Mouse (Mus musculus): ENCODE data around the gene Larp4b. TPM values are rescaled to one million over a fixed set of nuclear protein-coding genes. Genes with fewer than 3 reads are reported as not detected.
"Not testable (repeated sequence)": the region's sequence is repeated elsewhere in the genome, so short reads cannot be mapped to it uniquely, and the experiment has no call there.

The Larp4b gene
- polyA plus RNA-seq (2015; fragmentation: Nextera tagmentation; extraction: Ambion mirVana): 24.1 and 24.4 TPM in 2 replicates

DNA sequence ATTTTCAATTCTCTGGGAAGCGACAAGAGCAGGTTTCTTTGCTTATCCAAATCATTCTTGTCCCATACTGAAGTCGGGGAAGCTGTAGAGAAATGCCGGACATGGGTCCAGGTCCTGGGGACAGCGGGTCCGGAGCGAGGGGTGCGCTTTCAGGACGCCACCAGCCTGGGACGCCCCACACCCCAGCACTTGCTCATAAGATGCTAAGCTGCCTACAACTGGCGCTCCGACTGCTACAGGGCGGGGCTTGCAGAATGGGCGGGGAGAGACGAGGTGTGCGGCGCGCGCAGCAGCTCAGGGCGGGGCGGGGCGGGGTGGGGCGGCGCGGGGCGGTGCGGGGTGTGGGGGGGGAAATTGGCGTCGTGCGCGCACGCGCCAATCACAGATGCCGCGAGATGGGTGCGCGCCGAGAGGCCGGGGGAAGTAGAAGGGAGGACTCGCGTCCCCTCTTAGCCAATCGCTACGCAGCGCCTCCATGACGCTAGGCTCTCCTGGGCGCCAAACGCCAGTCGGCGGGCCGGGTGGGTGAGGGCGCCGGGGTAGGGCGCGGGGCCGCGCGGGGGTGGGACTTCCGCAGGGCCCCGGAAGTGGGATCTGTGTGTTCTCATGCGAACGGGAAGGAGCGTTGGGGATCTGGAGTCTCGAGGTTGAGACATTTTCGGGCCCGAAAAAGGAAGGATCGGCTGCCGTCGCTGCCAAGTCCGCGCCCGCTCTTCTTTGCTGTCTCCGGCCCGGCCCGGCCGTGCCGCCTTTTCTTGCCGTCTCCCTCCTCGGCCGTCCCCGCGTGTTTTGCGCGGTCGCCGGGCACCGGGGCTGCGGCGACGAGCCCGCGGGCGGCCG, at the start of gene Larp4b:
TSS of gene Larp4b (plus strand) at position 566 of the 840 bp plus-strand sequence.
- H3K4me2 ChIP-seq (ENCODE audit: low read depth, low read length): peak within 1 kb of the TSS; percentile 83
- H3K36me3 ChIP-seq (ENCODE audit: control insufficient read depth, insufficient read depth): no peaks in the 10 kb centered on the region; the same call in 1 of the 2 replicates
- H3K4me3 ChIP-seq (ENCODE audit: low read depth, low read length): peak within 1 kb of the TSS; percentile 100
- H3K4me1 ChIP-seq (ENCODE audit: control insufficient read depth, low read depth, low read length): peaks cover 31% of the 10 kb centered on the region
- ATAC-seq (ENCODE audit: low read depth): peak; percentile 99
- no peaks in the 10 kb centered on the region for H3K9me3 ChIP-seq (replicated peaks; ENCODE audit: control insufficient read depth, low read length)
- under 1% methylated on average over 75 of the region's 92 CpGs for WGBS (ENCODE audit: insufficient replicate concordance)
- H3K27me3 ChIP-seq (ENCODE audit: control insufficient read depth, insufficient read depth, low read depth, low read length): no peaks in the 10 kb centered on the region
- peak within 1 kb of the TSS; percentile 97 for H3K27ac ChIP-seq (ENCODE audit: low read length)
- H3K9ac ChIP-seq (ENCODE audit: low read depth, low read length): peak within 1 kb of the TSS; percentile 99

DNA sequence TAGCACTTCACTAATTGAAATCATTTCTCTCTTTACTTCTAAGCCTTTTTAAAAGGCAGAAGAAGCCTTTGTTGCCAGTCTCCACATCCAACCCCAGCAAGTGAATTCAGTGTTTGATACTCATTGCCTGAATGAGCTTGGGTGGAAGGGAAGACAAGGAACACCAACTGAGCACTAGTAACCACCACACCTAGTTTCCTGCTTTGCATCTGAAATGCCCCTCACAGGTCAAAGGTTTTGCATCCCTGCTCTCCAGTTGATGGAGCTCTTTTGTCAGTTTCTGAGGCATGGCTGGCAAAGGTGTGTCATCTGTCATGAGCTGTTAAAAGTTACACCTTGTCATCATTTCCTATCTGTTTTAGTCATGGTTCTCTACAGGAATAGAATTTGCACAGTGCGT, 49.0 kb upstream of the Larp4b start:
- H3K27me3 ChIP-seq (ENCODE audit: control insufficient read depth, insufficient read depth, low read depth, low read length): no peaks in the 10 kb centered on the region
- 95% methylated on average over 1 of the region's 1 CpGs for WGBS (ENCODE audit: insufficient replicate concordance)
- H3K4me1 ChIP-seq (ENCODE audit: control insufficient read depth, low read depth, low read length): no peaks in the 10 kb centered on the region
- H3K36me3 ChIP-seq (ENCODE audit: control insufficient read depth, insufficient read depth): no peaks in the 10 kb centered on the region
- ATAC-seq (ENCODE audit: low read depth): no peak
- no peak overlapping the region for H3K9ac ChIP-seq (ENCODE audit: low read depth, low read length)
- H3K4me3 ChIP-seq (ENCODE audit: low read depth, low read length): no peak overlapping the region
- no peaks in the 10 kb centered on the region for H3K9me3 ChIP-seq (replicated peaks; ENCODE audit: control insufficient read depth, low read length)
- H3K27ac ChIP-seq (ENCODE audit: low read length): no peak overlapping the region
- H3K4me2 ChIP-seq (ENCODE audit: low read depth, low read length): no peak overlapping the region

DNA sequence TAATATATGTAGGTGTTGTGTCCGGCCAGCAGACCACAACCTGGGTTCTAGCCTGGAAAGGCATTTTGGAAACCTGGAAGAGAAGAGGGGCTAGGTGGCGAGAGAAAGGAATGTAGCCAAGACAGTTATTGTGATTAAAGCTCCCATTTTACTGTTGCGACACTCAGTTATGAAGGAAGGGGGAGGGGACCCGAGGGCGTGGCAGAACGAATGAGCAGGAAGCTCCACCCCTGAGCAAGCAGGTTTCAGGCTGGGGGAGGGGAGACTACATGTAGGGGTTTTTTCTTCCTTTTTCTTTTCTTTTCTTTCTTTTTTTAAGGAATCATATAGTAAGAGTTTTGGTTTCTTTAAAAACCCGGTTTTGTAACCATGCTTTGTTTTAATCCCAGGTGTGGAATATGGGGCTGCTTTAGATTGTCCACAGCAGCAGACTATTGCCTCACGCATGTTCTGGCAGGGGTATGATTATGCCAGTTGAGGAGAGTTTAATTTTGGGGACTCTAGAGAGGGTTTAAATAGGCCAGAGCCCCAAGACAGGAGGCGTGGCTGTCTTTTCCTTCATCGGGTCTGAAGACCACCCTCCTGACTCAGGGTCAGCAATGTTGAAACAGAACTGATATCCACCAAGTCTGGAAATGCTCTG, 41.5 kb upstream of the Larp4b start:
- not testable (repeated sequence) for H3K9me3 ChIP-seq (replicated peaks; ENCODE audit: control insufficient read depth, low read length); H3K4me3 ChIP-seq (ENCODE audit: low read depth, low read length); ATAC-seq (ENCODE audit: low read depth); H3K4me1 ChIP-seq (ENCODE audit: control insufficient read depth, low read depth, low read length); H3K27ac ChIP-seq (ENCODE audit: low read length); H3K9ac ChIP-seq (ENCODE audit: low read depth, low read length); H3K27me3 ChIP-seq (ENCODE audit: control insufficient read depth, insufficient read depth, low read depth, low read length); H3K36me3 ChIP-seq (ENCODE audit: control insufficient read depth, insufficient read depth)
- H3K4me2 ChIP-seq (ENCODE audit: low read depth, low read length): peak overlapping the region; percentile 6; the same call in 1 of the 2 replicates
- WGBS (ENCODE audit: insufficient replicate concordance): 30% methylated on average over 10 of the region's 10 CpGs

DNA sequence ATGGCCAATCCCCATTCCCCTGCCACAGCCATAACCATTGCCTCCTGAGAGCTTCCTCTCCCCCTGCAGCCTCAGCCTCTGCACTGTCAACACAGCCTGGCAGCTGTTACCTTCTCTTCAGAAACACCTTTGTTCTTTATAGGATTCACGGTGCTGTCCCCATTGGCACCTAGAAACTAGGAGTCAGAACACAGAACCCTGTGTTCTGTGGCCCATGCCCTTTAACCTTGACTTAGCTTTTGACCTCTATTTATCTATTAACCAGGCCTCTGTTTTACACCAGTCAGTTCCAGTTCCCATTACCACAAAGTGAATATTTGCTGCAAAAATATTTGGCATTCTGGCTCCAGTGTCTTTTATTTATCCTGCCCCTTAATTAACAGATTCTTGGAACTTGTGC, 36.4 kb upstream of the Larp4b start:
- ATAC-seq (ENCODE audit: low read depth): peak; percentile 86

DNA sequence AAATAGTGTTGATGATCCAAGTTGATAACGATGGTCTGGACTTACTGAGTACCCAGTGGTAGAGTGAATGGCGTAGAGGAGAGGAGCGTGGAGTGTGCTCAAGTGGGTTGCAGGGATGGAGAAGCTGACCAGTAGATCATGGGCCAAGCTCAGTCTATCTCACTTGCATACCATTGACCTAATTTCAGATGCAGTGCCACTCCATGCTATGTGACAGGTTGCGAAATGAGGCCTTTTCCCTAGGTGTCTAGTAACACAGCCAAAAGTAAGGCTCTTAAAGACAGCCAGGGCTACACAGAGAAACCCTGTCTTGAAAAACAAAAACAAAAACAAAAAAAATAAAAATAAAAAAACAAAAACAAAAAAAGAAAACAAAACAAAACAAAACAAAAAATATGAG, 35.0 kb upstream of the Larp4b start:
- peak overlapping the region; percentile 67; the same call in 1 of the 2 replicates for H3K27ac ChIP-seq (ENCODE audit: low read length)
- H3K9me3 ChIP-seq (replicated peaks; ENCODE audit: control insufficient read depth, low read length): no peaks in the 10 kb centered on the region
- no peaks in the 10 kb centered on the region; the same call in none of the 2 replicates for H3K4me1 ChIP-seq (ENCODE audit: control insufficient read depth, low read depth, low read length)
- no peaks in the 10 kb centered on the region for H3K27me3 ChIP-seq (ENCODE audit: control insufficient read depth, insufficient read depth, low read depth, low read length)
- WGBS (ENCODE audit: insufficient replicate concordance): 73% methylated on average over 4 of the region's 4 CpGs
- H3K36me3 ChIP-seq (ENCODE audit: control insufficient read depth, insufficient read depth): no peaks in the 10 kb centered on the region
- H3K4me2 ChIP-seq (ENCODE audit: low read depth, low read length): no peak overlapping the region
- 0 out of 2 replicates have a peak, but pooled peaks have one; percentile 18 for ATAC-seq (ENCODE audit: low read depth)
- H3K9ac ChIP-seq (ENCODE audit: low read depth, low read length): no peak overlapping the region
- H3K4me3 ChIP-seq (ENCODE audit: low read depth, low read length): no peak overlapping the region

More for the DNA sequence above, 36.4 kb upstream of the Larp4b start:
- H3K4me1 ChIP-seq (ENCODE audit: control insufficient read depth, low read depth, low read length): peaks cover 4% of the 10 kb centered on the region
- no peaks in the 10 kb centered on the region for H3K36me3 ChIP-seq (ENCODE audit: control insufficient read depth, insufficient read depth)
- H3K4me2 ChIP-seq (ENCODE audit: low read depth, low read length): no peak overlapping the region
- peak overlapping the region; percentile 41; the same call in 1 of the 2 replicates for H3K27ac ChIP-seq (ENCODE audit: low read length)
- H3K9ac ChIP-seq (ENCODE audit: low read depth, low read length): no peak overlapping the region
- H3K4me3 ChIP-seq (ENCODE audit: low read depth, low read length): no peak overlapping the region
- no peaks in the 10 kb centered on the region for H3K9me3 ChIP-seq (replicated peaks; ENCODE audit: control insufficient read depth, low read length)
- WGBS (ENCODE audit: insufficient replicate concordance): 61% methylated on average over 1 of the region's 1 CpGs
- no peaks in the 10 kb centered on the region for H3K27me3 ChIP-seq (ENCODE audit: control insufficient read depth, insufficient read depth, low read depth, low read length)

DNA sequence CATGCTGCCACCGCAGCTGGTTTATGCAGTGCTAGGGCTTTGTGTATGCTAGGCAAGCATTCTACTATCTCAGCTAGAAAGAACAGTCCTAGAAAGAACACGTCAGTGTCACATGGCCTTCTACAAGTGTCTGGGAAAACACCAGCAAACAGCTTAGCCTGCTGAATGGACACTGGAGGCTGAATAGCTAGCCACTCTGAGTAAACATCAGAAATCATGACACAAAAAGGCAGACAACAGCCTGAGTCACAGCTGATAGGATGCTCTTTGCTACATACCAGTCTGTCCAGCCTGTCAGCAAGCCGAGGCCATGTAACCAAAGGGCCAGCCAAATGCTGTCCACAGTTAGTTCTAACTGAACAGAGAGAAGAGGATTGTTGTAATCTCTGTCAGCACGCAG, 32.3 kb upstream of the Larp4b start:
- Histone ChIP-seq H3K27me3 (ENCODE audit: control insufficient read depth, insufficient read depth, low read depth, low read length) (no peaks in the 10 kb centered on the region), H3K36me3 (ENCODE audit: control insufficient read depth, insufficient read depth) (no peaks in the 10 kb centered on the region), H3K4me2 (ENCODE audit: low read depth, low read length) (no peak overlapping the region), H3K4me1 (ENCODE audit: control insufficient read depth, low read depth, low read length) (no peaks in the 10 kb centered on the region; the same call in none of the 2 replicates), H3K4me3 (ENCODE audit: low read depth, low read length) (no peak overlapping the region), H3K9ac (ENCODE audit: low read depth, low read length) (no peak overlapping the region), H3K27ac (ENCODE audit: low read length) (no peak overlapping the region), H3K9me3 (replicated peaks; ENCODE audit: control insufficient read depth, low read length) (no peaks in the 10 kb centered on the region)
- 0 out of 2 replicates have a peak, but pooled peaks have one; percentile 7 for ATAC-seq (ENCODE audit: low read depth)
- WGBS (ENCODE audit: insufficient replicate concordance): 62% methylated on average over 4 of the region's 4 CpGs

DNA sequence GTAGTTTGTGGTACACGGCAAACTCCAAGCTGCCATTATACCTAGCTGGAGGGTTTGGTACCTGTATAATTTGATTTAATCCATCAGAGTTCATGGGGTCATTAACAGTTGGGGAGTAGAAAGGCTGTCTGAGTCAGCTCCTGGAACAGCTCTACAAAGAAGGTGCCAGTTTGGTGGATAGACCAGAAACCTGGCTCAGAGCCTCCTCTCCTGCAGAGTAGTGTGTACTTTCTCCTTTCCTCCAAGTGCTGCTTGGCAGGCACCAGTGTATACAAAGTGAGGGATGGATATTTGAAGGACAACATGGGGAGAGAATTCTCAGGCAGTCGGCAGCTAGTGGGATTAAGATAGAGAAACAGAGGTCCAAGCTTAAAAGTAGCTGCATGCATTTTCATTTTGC, 29.5 kb upstream of the Larp4b start:
- WGBS (ENCODE audit: insufficient replicate concordance): 59% methylated on average over 2 of the region's 2 CpGs
- no peaks in the 10 kb centered on the region for H3K36me3 ChIP-seq (ENCODE audit: control insufficient read depth, insufficient read depth)
- H3K4me3 ChIP-seq (ENCODE audit: low read depth, low read length): no peak overlapping the region
- ATAC-seq (ENCODE audit: low read depth): no peak
- H3K27me3 ChIP-seq (ENCODE audit: control insufficient read depth, insufficient read depth, low read depth, low read length): no peaks in the 10 kb centered on the region
- no peak overlapping the region for H3K27ac ChIP-seq (ENCODE audit: low read length)
- H3K9ac ChIP-seq (ENCODE audit: low read depth, low read length): no peak overlapping the region
- no peaks in the 10 kb centered on the region for H3K9me3 ChIP-seq (replicated peaks; ENCODE audit: control insufficient read depth, low read length)
- H3K4me1 ChIP-seq (ENCODE audit: control insufficient read depth, low read depth, low read length): no peaks in the 10 kb centered on the region
- H3K4me2 ChIP-seq (ENCODE audit: low read depth, low read length): no peak overlapping the region

DNA sequence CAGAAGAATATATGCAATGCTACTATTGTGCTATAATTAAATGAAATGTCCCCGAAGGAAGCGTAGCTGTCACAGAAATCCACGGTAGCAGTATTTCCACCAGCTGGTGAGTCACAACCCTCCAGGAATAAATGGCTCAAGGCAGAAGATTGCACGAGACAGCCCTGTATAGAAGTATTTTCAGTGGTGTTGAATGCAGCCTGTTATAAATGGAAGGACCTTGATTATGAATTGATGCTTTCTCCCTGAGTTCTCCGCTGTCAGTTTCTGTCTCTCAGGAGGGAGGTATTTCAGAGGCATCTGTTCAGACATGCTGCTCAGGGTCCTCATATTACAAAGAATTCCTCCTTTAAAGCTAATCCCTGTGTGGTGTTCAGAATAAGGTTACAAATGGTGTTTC, 27.6 kb upstream of the Larp4b start:
- Histone ChIP-seq H3K4me1 (ENCODE audit: control insufficient read depth, low read depth, low read length) (no peaks in the 10 kb centered on the region), H3K27me3 (ENCODE audit: control insufficient read depth, insufficient read depth, low read depth, low read length) (no peaks in the 10 kb centered on the region), H3K4me2 (ENCODE audit: low read depth, low read length) (no peak overlapping the region), H3K36me3 (ENCODE audit: control insufficient read depth, insufficient read depth) (no peaks in the 10 kb centered on the region), H3K4me3 (ENCODE audit: low read depth, low read length) (no peak overlapping the region), H3K9ac (ENCODE audit: low read depth, low read length) (no peak overlapping the region), H3K9me3 (replicated peaks; ENCODE audit: control insufficient read depth, low read length) (no peaks in the 10 kb centered on the region), H3K27ac (ENCODE audit: low read length) (no peak overlapping the region)
- no peak for ATAC-seq (ENCODE audit: low read depth)
- WGBS (ENCODE audit: insufficient replicate concordance): 67% methylated on average over 5 of the region's 5 CpGs

DNA sequence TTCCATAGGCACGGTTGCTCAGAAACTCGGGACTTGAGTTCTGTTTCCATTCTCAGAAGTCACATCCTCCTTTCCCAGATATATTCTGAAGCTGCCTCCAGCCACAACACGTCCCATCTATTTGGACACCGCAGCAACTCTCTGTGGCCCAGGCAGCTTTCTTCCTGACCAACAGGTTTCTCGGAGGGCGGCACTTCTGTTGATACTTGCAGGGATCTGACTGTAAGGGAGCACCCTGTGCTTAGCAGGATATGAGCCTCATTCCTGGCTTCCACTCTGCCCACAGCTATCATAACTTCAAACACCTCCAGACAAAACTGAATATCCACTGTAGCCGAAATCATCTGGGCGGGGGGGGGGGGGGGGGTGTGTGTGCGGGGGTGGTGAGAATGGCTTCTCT, 22.7 kb upstream of the Larp4b start:
- no peaks in the 10 kb centered on the region for H3K4me1 ChIP-seq (ENCODE audit: control insufficient read depth, low read depth, low read length)
- ATAC-seq (ENCODE audit: low read depth): no peak
- no peak overlapping the region for H3K27ac ChIP-seq (ENCODE audit: low read length)
- no peaks in the 10 kb centered on the region for H3K9me3 ChIP-seq (replicated peaks; ENCODE audit: control insufficient read depth, low read length)
- no peak overlapping the region for H3K4me3 ChIP-seq (ENCODE audit: low read depth, low read length)
- H3K9ac ChIP-seq (ENCODE audit: low read depth, low read length): no peak overlapping the region
- no peaks in the 10 kb centered on the region for H3K27me3 ChIP-seq (ENCODE audit: control insufficient read depth, insufficient read depth, low read depth, low read length)
- H3K36me3 ChIP-seq (ENCODE audit: control insufficient read depth, insufficient read depth): no peaks in the 10 kb centered on the region
- WGBS (ENCODE audit: insufficient replicate concordance): 72% methylated on average over 9 of the region's 9 CpGs
- no peak overlapping the region for H3K4me2 ChIP-seq (ENCODE audit: low read depth, low read length)
